Mouse (Mus musculus) CH12.LX (cell line): ENCODE results near the gene Tmem189. TPM values are rescaled to one million over a fixed set of nuclear protein-coding genes. Genes with fewer than 3 reads are reported as not detected.

Experiments used
- DNase-seq: peaks from one replicate; pipeline ENCODE4 v3.0.0-alpha.2; 2013; ENCODE audit errors: extremely low read depth
- H3K27ac ChIP-seq: 2 replicates; pipeline ENCODE4 v1.5.1; 2012; ENCODE audit warnings: low read depth, mild to moderate bottlenecking, control low read depth, moderate library complexity; ENCODE audit not compliant: insufficient read depth
- H3K27me3 ChIP-seq: replicated peaks from 2 replicates; pipeline ENCODE3; 2012; ENCODE audit warnings: inconsistent platforms
- H3K36me3 ChIP-seq, 2 experiments: replicated peaks in 1 of 2; 2 replicates each; pipeline versions ENCODE3 to v1.6.1; 2012; ENCODE audit warnings: inconsistent platforms in 1 of 2, low read length in 1 of 2, mild to moderate bottlenecking in 1 of 2, mixed read lengths in 1 of 2, moderate library complexity in 1 of 2; ENCODE audit not compliant: control insufficient read depth in 1 of 2, insufficient read depth in 1 of 2
- H3K4me1 ChIP-seq, 2 experiments: 2 replicates each; pipeline ENCODE4 v1.6.1; 2012; ENCODE audit warnings: inconsistent platforms in 1 of 2, moderate library complexity in 1 of 2; ENCODE audit not compliant: insufficient read depth in 2 of 2, control insufficient read depth in 1 of 2
- H3K4me2 ChIP-seq: 2 replicates; pipeline ENCODE4 v1.6.1; 2012; ENCODE audit warnings: low read depth, mild to moderate bottlenecking, control low read depth; ENCODE audit not compliant: poor library complexity, insufficient read depth, severe bottlenecking
- H3K4me3 ChIP-seq, 3 experiments: fragments of 150-350 bp in 1 of 3; sonication (generic) in 1 of 3; replicated peaks in 1 of 3; 2 replicates each; pipeline versions ENCODE3 to v1.5.1; 2011 to 2012; ENCODE audit warnings: low read depth in 2 of 3, low read length in 2 of 3, mild to moderate bottlenecking in 2 of 3, moderate library complexity in 2 of 3, control low read depth in 1 of 3, improper control_type of control experiment in 1 of 3, inconsistent platforms in 1 of 3, mixed read lengths in 1 of 3; ENCODE audit not compliant: poor library complexity in 1 of 3
- H3K79me2 ChIP-seq: replicated peaks from 2 replicates; pipeline ENCODE4 v1.6.1; 2012; ENCODE audit warnings: mild to moderate bottlenecking, moderate library complexity; ENCODE audit not compliant: control insufficient read depth, poor library complexity, insufficient read depth, severe bottlenecking; ENCODE audit errors: extremely low read depth
- H3K9ac ChIP-seq: 2 replicates; pipeline ENCODE4 v1.6.1; 2012; ENCODE audit warnings: low read depth, mild to moderate bottlenecking, control low read depth, moderate library complexity; ENCODE audit not compliant: insufficient read depth
- H3K9me3 ChIP-seq: replicated peaks from 2 replicates; pipeline ENCODE3; 2012; ENCODE audit warnings: low read length, inconsistent platforms, mixed read lengths
- BHLHE40 ChIP-seq: IDR thresholded peaks from 2 replicates; pipeline ENCODE4 v1.6.1; 2011; ENCODE audit warnings: mild to moderate bottlenecking, low read depth, low read length, improper control_type of control experiment
- CHD2 ChIP-seq: IDR thresholded peaks from 2 replicates; pipeline ENCODE4 v1.6.1; 2011; ENCODE audit warnings: low read length, improper control_type of control experiment
- E2F4 ChIP-seq: IDR thresholded peaks from 2 replicates; pipeline ENCODE4 v1.6.1; 2011; ENCODE audit warnings: low read depth, low read length, improper control_type of control experiment; ENCODE audit not compliant: insufficient replicate concordance
- ELF1 ChIP-seq: IDR thresholded peaks from 2 replicates; pipeline ENCODE4 v1.6.1; 2014; ENCODE audit warnings: low read depth, mild to moderate bottlenecking, inconsistent platforms, low read length, improper control_type of control experiment
- ETS1 ChIP-seq: conservative IDR thresholded peaks from 2 replicates; pipeline ENCODE4 v1.6.1; 2012; ENCODE audit warnings: low read depth, mild to moderate bottlenecking, inconsistent platforms, low read length, improper control_type of control experiment, moderate library complexity
- JUN ChIP-seq: IDR thresholded peaks from 2 replicates; pipeline ENCODE4 v1.6.1; 2011; ENCODE audit warnings: low read depth, mild to moderate bottlenecking, low read length, improper control_type of control experiment, moderate library complexity; ENCODE audit not compliant: insufficient read depth
- KAT2A ChIP-seq: IDR thresholded peaks from 2 replicates; pipeline ENCODE4 v1.6.1; 2012; ENCODE audit warnings: low read length, improper control_type of control experiment, inconsistent platforms; ENCODE audit not compliant: insufficient replicate concordance
- MAX ChIP-seq: IDR thresholded peaks from 2 replicates; pipeline ENCODE4 v1.6.1; 2011; ENCODE audit warnings: low read length, improper control_type of control experiment
- MEF2A ChIP-seq: IDR thresholded peaks from 2 replicates; pipeline ENCODE4 v1.6.1; 2014; ENCODE audit warnings: low read depth, mild to moderate bottlenecking, inconsistent platforms, low read length, improper control_type of control experiment, borderline replicate concordance
- MXI1 ChIP-seq: IDR thresholded peaks from 2 replicates; pipeline ENCODE4 v1.6.1; 2011; ENCODE audit warnings: mild to moderate bottlenecking, low read depth, low read length, improper control_type of control experiment
- MYC ChIP-seq: IDR thresholded peaks from 2 replicates; pipeline ENCODE4 v1.6.1; 2011; ENCODE audit warnings: low read depth, mild to moderate bottlenecking, improper control_type of control experiment, low read length
- NELFE ChIP-seq: IDR thresholded peaks from 2 replicates; pipeline ENCODE4 v1.6.1; 2011; ENCODE audit warnings: low read depth, low read length, improper control_type of control experiment
- NRF1 ChIP-seq: IDR thresholded peaks from 2 replicates; pipeline ENCODE4 v1.6.1; 2014; ENCODE audit warnings: low read depth, mild to moderate bottlenecking, inconsistent platforms, low read length, improper control_type of control experiment, moderate library complexity
- POLR2A ChIP-seq: IDR thresholded peaks from 2 replicates; pipeline ENCODE4 v1.6.1; 2011; ENCODE audit warnings: low read depth, mild to moderate bottlenecking, improper control_type of control experiment, low read length
- POLR2AphosphoS2 ChIP-seq: IDR thresholded peaks from 2 replicates; pipeline ENCODE4 v1.6.1; 2011; ENCODE audit warnings: low read depth, low read length, improper control_type of control experiment
- SIN3A ChIP-seq: IDR thresholded peaks from 2 replicates; pipeline ENCODE4 v1.6.1; 2012; ENCODE audit warnings: low read length, improper control_type of control experiment, inconsistent platforms
- TCF12 ChIP-seq: IDR thresholded peaks from 2 replicates; pipeline ENCODE4 v1.6.1; 2014; ENCODE audit warnings: low read depth, mild to moderate bottlenecking, inconsistent platforms, low read length, improper control_type of control experiment
- USF1 ChIP-seq: IDR thresholded peaks from 2 replicates; pipeline ENCODE4 v1.6.1; 2014; ENCODE audit warnings: low read depth, mild to moderate bottlenecking, inconsistent platforms, low read length, improper control_type of control experiment
- ZMIZ1 ChIP-seq: IDR thresholded peaks from 2 replicates; pipeline ENCODE4 v1.6.1; 2012; ENCODE audit warnings: low read depth, mild to moderate bottlenecking, inconsistent platforms, low read length, improper control_type of control experiment
- dilution Hi-C: fragments of 300-500 bp; cut with MboI; formaldehyde crosslinking; loops from 2 replicates; pipeline ENCODE4 v1.14.3; 2020; ENCODE audit warnings: low sequenced_read_pairs; ENCODE audit not compliant: extremely low pct_unique_long_range_greater_than_20kb, extremely low pct_ligation_motif_present
- in situ Hi-C: fragments of 300-500 bp; cut with MboI; formaldehyde crosslinking; loops from 3 replicates; pipeline ENCODE4 v1.14.3; 2019; ENCODE audit warnings: low sequenced_read_pairs, low pct_ligation_motif_present, low pct_unique_long_range_greater_than_20kb, mixed read lengths
- polyA plus RNA-seq: library from polyadenylated mRNA; unstranded; fragments of >175 nt; gene quantifications from 2 replicates; pipeline ENCODE4 v1.2.1, GENCODE M21; 2012; ENCODE audit warnings: low read depth; ENCODE audit not compliant: insufficient read length
- total RNA-seq, 2 experiments: library from RNA; depleted of rRNA; stranded (reverse); fragments of 300-350 nt in 1 of 2; fragments of >200 nt in 1 of 2; gene quantifications; 2 replicates each; pipeline ENCODE4 v1.2.3; 2012 to 2014

The Tmem189 gene
- total and polyA plus RNA-seq, 3 experiments = 27.9 to 30.9 (median 29.5) TPM

GRCm38 (mm10) chr2:167661270-167662203 is 28.1 kb downstream of the Tmem189 start, which contains the start of gene Gm20431:
Gene Gm20431 (minus strand): TSS chr2:167661496.
- peaks cover 27 to 48% of the 10 kb centered on the region in 2 experiments for H3K4me1 ChIP-seq

DNA sequence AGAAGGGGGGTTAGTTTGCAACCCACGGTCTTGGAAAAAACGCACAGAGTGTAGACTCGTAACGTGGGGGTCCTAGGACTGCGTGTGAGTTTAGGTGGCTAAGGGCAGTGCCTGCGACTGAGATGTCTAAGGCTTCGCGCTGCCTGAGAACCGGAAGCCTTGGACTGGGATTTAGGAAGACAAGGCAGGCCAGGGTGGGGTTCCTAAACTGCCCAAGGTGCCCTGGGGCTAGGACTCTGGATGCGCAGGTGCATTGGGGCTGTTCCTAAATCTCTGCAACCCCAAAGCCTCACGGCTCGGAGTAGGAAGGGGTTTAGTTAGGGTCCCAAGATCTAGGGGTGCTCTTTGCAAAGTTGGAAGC is 29.0 kb downstream of the Tmem189 start:
- in situ Hi-C loops (no loop called here), dilution Hi-C loops (no loop called here)
- H3K36me3 ChIP-seq = peaks cover 0 to 12% of the 10 kb centered on the region in 2 experiments
- H3K27ac ChIP-seq = no peak overlapping the region
- no peak for DNase-seq
- H3K4me2 ChIP-seq = peak overlapping the region; percentile 98
- peaks cover 19% of the 10 kb centered on the region for H3K27me3 ChIP-seq
- H3K4me1 ChIP-seq = peaks cover 31 to 54% of the 10 kb centered on the region in 2 experiments
- H3K9me3 ChIP-seq = peaks cover 3% of the 10 kb centered on the region
- H3K4me3 ChIP-seq = peak overlapping the region; percentile 83 to 98 (median 84)
- peaks cover 43% of the 10 kb centered on the region for H3K79me2 ChIP-seq
- TF ChIP-seq NRF1 (peak; percentile 43; the same call in 1 of the 2 replicates), USF1 (no peak)
- H3K9ac ChIP-seq = peak overlapping the region; percentile 99

More at GRCm38 (mm10) chr2:167661270-167662203, 28.1 kb downstream of the Tmem189 start, which contains the start of gene Gm20431:
- peaks cover 3% of the 10 kb centered on the region for H3K9me3 ChIP-seq
- peaks cover 0 to 11% of the 10 kb centered on the region in 2 experiments for H3K36me3 ChIP-seq
- dilution Hi-C loops = no loop called here
- in situ Hi-C loops = no loop called here
- peak; percentile 80 for DNase-seq
- H3K79me2 ChIP-seq = peaks cover 33% of the 10 kb centered on the region
- peak within 1 kb of the TSS; percentile 83 to 98 (median 97) for H3K4me3 ChIP-seq
- peak within 1 kb of the TSS; percentile 99 for H3K9ac ChIP-seq
- H3K4me2 ChIP-seq = peak within 1 kb of the TSS; percentile 98
- peak within 1 kb of the TSS; percentile 38; the same call in 1 of the 2 replicates for H3K27ac ChIP-seq
- peaks cover 24% of the 10 kb centered on the region for H3K27me3 ChIP-seq
- TF ChIP-seq POLR2AphosphoS2 (no peak), NRF1 (peak; percentile 70), MEF2A (no peak), ETS1 (no peak), MAX (peak; percentile 68; the same call in 1 of the 2 replicates), NELFE (peak; percentile 50; the same call in 1 of the 2 replicates), MXI1 (peak; percentile 58; the same call in 1 of the 2 replicates), SIN3A (peak; percentile 21; the same call in 1 of the 2 replicates), JUN (no peak), ELF1 (peak; percentile 81), BHLHE40 (peak; percentile 79), POLR2A (peak; percentile 80), CHD2 (no peak), MYC (no peak), ZMIZ1 (no peak; the same call in 1 of the 2 replicates), E2F4 (no peak), TCF12 (peak; percentile 64; the same call in 1 of the 2 replicates), KAT2A (no peak)
